Mouse (Mus musculus): ENCODE results near the gene Csnk1g1.

The Csnk1g1 gene

DNA sequence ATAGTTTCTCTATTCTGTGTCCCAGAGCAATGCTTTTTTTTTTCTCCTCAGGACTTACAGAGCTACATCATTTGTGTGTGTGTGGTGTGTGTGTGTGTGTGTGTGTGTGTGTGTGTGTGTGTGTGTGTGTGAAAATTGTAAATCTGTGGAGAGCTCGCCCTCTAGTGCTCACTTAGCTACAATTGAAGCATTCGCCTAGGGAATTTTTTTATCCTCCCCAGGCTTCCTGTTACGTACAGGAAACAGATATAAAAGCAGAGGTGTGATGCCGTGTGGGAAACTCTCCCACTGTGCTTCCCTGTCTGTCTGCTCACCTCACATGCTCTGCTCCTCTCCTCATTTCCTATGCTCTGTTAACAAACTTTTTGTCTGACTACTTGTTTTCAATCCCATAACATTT is 95.7 kb downstream of the Csnk1g1 start:
- DNase-seq, result peak; percentile 23

DNA sequence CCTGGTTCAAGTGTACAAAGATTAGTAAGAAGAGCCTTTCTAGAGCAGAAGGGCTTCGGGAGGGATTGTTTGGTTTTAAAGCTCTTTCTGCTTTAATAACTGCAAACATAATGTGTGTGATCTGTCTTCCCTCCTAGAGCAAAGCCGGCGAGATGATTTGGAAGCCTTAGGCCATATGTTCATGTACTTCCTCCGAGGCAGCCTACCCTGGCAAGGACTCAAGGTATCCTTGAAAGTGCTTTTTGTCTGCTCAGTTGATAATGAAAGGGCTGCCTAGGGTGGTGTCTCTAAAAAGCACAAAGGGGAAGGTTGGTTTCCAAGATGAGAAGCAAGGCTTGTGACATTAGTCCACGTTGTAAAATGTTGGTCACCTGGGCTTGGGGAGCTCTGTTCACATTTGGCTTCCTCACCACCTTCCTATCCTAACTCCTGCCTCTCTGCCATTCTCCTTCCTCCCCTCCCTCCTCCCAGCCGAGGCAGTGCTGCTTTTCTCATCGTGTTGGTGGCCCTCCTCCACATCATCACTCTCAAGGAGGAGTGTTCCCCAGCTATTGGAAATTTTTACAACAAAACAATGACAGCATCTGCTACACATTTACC is 99.0 kb downstream of the Csnk1g1 start:
- no peak for DNase-seq

DNA sequence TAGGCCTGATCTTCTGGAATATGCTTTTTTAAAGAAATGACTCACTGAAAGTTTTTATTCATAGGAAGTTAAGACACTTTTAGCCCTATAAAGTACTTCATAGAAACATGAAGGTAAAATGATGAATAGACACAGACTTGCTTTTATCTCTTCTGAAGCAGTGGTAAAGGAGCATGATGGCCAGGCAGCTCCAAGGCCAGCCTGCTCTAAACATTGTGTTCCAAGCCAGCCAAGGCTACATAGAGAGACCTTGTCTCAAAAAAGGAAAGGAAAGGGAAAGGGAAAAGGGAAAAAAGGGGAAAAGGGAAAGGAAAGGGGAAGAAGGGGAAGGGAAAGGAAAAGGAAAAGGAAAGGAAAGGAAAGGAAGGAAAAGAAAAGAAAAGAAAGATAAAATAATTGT is 111.9 kb downstream of the Csnk1g1 start:
- no peak for DNase-seq

DNA sequence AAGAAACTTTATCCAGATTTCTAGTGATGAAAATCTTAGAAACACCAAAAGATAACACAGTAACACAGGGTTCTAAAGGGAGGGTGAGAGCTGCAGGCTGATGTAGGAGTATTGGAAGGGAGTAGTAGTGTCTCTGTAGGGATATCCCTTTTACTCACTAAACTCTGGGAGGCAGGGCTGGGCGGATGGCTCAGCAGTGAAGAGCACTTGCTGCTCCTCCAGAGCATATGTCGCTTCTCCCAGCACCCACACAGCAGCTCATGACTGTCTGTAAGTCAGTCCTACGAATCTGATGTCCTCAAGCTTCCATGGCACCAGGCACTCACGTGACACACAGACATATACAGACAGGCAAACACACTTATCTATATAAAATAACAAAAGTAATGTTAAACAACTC is 129.4 kb downstream of the Csnk1g1 start:
- DNase-seq, result no peak

DNA sequence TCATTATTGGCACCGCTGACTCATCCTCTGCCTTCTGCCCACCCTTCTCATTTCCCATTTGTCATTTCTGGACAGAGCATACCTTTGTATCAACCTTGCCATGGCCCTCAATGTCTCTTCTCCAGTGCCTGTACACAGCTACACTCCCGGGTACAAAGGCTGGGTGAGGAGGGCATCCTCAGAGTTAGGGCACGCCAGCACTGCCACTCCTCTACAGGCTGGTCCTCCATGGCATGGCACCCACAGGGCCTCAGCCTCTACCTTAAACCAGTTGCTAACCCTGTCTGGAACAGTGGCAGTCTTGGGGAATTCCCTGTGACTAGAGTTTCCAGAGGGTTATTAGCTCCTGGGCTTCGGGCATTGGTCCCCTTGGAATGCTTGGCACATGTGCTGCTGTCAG is 129.9 kb downstream of the Csnk1g1 start:
- no peak for DNase-seq

DNA sequence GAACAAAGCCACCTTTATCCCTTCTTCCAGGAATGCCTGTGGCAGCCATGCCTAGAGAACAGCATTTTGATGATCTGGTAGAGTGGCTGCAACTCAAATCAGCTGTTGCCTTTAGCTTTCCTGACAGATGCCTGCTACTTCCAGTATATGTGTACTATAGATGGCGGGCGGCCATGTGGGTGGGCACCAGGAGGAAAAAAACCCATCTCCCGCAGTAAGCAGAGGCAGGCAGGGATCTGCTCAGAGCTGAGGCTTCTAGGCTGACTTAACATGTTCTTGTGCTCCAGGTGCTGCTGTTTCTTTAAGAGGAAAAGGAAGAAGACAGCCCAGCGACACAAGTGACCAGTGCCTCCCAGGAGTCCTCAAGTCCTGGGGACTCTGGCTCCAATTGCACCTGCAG is 130.6 kb downstream of the Csnk1g1 start:
- DNase-seq, result no peak

DNA sequence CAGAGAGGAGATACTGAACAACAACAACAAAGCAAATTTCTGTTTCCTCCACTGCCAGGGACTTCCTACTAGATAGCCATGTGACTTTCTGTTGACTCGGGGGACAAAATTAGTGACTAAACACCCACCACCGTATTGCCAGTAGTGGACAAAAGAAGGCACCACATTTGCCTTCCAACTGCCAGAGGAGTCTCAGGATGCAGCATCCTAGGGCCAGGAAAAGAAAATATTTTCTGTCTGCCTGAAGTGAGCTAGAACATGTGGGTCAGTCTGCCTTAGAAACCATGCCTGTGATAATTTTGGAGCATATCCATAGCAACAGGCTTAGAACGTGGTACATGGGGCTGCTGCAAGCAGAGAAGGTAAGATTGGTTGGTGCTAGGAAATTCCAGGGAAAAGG is 132.1 kb downstream of the Csnk1g1 start:
- no peak for DNase-seq

DNA sequence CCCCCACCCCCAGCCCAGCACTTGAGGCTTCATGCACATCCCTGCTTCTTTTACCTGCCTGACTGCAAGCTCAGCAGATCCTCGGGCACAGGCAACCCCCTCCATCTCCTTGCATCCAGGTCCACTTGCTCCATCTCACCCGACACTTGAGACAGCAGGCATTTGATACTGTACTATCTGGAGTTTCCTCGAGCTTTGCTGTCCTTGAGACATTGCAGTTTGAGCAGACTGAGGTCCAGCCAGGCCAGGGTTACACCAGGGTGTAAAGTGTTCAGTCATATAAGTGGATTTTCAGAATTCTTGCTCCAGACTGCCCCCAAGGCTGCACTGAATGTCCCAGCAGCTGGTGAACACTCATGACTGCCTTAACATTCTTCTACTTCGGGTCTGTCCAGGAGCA is 133.6 kb downstream of the Csnk1g1 start:
- no peak for DNase-seq

DNA sequence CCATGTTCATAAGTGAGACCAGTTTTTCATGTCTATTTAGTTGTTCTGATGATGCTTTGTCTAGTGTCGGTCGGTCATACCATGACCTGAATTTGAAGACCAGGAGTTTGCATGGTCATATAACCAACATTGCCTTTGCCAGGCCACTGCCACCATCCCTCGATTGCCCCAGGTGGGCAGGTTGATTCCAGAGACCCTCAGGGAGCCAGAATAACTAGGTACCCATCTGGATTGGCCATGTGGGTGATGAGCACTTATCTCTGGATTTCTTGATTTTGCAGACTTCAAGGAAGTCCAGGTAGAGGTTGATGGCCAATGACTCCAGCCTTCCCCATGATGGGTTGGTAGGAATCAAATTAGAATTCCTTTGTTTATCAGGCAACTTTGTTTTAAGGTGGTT is 134.5 kb downstream of the Csnk1g1 start:
- DNase-seq, result no peak

DNA sequence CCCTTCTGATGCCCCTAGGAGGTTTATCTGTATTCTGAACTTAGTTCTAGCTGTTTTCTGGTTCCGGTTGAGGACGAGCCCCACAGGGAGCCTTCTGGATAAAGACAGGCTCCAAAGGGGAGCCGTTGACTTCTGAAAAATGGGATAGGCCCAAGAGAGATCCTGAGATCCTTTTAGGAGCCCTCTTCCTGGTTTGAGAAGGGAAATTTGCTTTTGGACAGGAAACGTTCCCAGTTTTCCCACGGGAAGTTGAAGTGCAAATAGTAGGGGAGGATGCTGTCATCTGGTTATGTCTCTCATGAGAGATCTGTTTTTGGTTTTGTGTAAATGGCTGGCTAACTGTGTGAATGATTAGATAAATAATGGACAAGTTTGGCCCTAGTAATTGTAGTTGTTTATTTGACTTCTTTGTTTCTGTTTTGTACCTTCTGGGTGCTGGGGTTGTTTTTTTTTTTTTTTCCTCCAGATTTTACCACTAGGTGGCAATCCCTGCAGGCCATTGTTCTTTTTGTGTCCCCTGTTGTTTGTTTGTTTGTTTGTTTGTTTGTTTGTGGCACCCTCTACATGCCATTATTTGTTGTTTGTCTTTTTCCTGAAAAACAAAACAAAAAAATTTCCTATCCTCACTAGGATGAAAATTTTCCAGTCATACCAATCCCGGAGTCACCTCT is 141.3 kb downstream of the Csnk1g1 start:
- DNase-seq, result no peak

DNA sequence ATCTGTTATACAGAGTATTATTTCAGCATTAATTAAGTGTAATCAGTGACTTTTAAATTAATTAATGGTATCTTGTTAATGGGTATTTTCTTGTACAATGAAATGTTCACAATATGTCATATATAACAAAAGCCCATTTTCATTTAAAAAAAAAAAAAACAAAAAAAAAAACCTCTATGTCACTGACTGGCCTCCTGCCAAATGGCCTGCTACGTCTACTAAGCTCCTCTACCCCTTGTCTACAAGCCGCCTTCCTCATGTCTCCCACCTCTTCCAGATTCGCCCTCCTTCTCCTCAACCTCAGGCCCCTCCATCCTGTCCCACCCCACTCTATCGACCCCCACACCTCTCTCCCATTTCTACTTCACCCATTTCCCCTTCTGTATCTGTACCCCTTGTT is 142.8 kb downstream of the Csnk1g1 start:
- DNase-seq, result no peak

DNA sequence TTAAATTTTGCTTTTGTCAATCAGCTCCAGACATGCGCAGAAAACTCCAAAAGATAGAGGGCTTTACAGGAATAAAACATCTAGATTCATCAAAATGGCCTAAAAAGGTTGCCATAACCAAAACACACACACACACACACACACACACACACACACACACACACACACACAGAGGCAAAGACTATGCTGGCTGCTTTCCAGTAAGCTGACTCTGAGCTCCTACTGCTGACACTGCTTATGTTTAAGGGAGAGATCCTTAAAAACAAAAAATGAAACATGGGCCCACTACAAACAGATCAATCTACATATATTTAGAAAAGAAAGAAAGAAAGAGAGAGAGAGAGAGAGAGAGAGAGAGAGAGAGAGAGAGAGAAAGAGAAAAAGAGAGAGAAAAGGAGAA is 144.0 kb downstream of the Csnk1g1 start:
- no peak for DNase-seq

DNA sequence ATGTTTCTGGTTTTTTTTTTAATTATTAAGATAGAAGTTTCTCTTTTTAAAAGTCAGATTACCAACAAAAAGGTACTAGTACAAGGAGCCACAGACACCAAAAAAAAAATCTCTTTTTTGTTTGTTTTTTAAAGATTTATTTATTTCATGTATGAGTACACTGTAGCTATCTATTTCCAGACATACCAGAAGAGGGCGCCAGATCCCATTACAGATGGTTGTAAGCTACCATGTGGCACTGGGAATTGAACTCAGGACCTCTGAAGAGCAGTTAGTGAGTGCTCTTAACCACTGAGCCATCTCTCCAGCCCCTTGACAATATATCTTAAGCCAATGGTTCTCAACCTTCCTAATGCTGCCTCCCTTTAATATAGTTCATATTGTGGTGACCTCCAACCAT is 144.9 kb downstream of the Csnk1g1 start:
- no peak for DNase-seq

DNA sequence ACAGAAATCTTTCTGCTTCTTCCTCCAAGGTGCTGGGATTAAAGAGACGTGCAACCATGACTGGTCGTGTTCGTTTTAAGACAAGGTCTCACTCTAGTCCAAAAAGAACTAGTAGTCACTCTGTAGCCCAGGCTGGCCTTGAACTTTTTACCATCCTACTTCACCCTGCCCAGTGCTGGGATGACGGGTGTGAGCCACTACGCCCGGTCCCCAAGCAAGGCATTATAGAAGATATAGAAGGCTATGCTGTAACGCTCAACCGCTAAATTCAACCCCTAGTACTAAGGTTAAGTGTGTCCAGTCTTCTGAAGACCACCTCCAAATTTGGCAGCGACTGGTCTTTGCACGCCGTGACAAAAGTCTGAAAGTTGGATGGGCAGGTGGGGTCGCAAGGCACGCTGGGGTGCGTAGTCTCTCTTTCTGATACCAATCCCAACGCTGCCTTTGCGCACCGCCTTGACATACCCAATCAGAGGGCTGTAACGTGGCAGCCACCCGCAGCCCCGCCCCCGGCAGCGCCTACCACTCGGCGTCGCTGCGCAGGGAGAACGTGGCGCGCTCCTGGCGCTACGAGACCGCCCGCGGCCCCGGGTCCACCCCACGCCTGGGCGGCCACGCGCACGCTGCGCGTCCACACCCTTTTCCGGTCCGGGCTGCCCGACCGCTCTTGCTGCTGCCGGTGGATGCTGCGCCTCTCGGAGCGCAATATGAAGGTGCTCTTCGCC is 151.0 kb downstream of the Csnk1g1 start, which contains the start of gene Ppib:
Gene Ppib (plus strand): TSS at position 640 of the 725 bp plus-strand sequence.
- DNase-seq, result peak; percentile 96

DNA sequence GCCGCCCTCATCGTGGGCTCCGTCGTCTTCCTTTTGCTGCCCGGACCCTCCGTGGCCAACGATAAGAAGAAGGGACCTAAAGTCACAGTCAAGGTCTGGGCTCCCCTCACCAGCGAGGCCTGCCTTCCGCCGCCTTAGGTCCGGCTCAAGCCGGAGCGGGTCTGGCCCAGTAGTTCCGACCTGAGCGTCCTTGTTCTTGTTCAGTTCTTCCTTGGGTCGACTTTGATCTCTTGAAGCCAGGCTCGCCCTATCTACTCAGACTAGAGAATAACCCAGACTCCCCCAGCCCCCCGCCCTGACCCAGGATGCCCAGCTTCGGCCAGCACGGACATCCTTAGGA is 151.6 kb downstream of the Csnk1g1 start:
- DNase-seq, result no peak

DNA sequence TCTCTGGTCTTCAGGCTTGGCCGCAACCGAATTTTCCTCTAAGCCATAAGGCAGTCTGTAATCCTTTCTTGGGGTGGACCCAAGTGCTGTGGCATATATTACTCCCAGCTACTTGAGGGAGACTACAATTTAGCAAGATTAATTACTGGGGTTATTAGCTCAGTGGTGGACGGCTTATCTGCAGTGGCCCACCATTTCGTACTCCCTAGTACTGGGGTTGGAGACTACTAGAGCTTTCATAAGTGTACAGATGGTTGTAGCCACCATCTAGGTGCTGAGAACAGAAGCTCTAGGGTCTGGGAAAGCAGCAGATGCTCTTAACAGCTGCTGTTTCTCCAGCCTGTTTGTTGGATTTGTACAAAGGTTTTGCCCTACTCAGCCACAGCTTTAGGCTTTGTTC is 152.3 kb downstream of the Csnk1g1 start:
- DNase-seq, result no peak

DNA sequence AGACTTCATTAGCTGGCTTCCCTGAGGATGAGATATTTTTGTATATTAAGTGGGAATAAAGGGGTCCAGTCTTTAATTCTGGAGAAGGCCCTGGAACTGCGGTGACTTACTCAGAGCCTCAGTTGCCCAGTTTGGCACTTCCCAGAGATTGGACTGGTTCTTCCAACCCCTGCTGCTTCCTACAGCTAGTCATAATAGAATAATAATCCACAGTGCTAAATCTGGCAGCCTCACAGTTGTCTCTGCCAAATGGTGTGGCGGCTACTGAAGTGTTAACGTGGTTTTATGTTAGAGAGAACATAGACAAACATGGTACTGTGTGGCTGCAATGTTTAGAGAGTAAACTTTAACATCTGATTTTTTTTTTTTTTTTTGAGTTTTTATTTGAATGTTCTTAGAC is 152.9 kb downstream of the Csnk1g1 start:
- no peak for DNase-seq

DNA sequence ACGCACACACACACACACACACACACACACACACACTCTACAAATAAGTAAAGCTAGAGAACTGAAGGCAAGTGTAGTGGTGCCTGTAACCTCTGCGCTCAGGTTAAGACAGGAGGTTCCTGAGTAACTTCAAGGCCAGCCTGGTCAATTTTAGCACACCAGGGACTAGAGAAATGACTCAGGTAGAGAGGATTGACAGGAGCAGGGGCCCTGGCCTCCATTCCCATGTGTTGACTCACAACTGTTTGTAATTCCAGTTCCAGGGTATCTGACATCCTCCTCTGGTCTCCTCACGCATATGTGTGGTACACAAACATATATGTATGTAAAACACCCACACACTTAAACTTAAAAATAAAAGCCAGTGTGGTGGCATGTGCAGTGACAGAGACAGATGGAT is 154.7 kb downstream of the Csnk1g1 start:
- DNase-seq, result no peak

DNA sequence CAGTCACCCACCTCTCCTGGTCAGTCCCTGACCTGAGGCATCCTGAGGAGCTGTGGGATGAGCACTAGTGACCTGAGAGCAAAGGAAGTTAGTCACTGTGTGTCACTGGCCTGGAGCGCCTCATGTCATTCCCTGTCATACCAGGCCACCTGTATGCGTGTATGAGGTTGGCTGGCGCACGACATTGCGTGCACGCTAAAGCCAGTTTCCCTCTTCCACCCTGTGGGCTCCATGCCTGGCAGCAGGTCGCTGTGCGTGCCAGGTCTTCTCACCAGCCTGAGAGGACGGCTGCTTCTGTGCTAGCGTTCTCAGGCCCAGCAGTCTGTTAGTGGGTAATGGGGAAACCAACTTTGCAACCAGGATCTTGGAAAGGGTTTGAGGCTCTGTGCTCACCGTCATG is 155.6 kb downstream of the Csnk1g1 start:
- DNase-seq, result no peak

DNA sequence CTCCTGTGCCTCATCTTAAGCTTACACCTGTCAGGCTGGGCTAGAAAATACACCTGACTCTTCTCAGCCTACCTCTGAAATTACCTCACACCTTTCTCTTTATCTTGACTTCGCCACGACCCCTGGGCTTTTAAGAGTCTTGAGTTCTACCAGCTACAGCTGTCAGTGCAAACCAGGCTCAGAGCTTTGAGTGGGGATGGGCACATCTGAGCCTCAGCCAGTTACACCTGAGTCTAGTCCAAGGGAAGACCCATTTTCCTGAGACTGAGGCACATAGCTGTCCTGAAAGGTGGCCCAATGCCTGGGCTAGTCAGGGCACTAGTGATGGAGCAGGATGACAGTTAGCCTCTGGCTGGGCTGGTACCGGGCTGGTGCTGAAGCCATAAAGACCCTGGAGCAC is 158.1 kb downstream of the Csnk1g1 start:
- no peak for DNase-seq

DNA sequence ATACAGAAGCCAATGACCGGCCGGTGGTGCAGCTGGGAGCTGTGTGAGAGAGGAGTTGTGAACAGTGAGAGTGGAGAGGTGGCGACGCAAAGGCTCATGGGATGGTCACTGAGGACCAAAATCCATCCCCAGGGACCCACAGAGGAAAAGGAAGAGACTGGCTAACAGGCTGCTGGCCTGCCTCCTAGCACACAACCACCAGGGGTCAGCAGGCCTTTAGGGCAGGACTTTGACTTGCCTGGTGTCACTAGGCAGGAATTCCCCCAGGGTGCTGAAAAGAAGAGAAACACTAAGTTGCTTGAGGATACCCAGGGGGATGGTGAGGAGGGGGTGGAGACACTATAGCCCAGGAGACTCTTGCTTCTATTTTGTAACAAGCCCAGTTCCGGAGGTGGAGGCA is 158.8 kb downstream of the Csnk1g1 start:
- no peak for DNase-seq

DNA sequence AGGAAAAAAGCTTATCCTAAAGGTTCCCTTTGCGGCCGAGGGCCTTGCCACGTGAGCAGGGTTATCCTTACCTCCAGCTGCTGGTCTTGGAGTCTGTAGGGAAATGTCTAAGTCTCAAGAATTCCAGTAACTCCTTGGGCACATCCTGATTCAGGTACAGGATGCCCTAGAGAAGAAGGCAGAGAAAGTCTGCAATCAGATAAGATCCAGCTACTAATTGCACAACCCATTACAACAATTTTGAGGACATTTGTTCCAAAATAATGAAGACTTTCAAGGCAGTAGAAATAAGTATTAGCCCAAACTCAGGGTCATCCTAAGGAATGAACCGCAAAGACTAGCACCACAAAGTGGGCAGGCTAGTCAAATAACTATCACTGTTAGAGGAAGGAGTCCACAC is 159.3 kb downstream of the Csnk1g1 start:
- DNase-seq, result no peak

DNA sequence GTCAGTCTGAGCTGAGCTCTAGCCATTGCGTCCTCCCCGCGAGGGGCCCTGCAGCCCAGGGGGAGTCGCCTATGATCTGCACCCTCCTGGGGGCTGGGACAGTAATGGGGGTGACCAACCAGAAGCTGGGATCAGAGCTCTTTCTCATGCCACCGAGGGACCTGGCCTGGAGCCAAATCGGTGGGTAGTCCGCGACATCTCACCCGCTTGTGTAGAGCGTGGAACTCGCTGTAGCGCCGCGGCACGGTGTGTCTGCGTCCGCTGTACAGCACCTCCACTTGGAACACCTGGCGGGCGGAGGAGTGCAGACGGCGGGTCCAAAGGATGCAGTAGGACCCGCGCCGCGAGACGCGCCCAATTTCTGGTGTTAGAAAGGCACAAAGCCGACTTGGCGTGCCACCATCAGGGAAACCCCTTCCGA is 160.3 kb downstream of the Csnk1g1 start:
- no peak for DNase-seq

DNA sequence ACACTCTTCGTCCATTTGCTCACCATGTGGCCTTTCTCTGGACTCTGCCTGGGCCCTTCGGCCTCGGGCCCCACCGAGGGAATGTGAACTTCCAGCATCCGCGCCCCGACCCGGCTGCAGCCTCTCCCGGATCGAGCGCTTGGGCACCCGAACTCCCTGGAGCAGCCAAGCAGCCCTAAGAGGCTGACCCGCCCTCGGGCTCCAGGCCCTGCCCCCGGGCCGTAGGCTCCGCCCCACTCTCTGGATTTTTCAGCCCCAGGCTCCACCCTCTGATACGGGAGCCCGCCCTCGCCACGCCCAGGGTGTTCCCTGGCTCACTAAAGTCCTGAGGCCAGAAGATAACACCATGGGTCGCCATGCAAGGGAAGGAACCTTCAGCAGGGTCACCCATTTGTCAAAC is 160.9 kb downstream of the Csnk1g1 start, which contains the start of gene Snx22:
Gene Snx22 (minus strand): TSS at position 137 of the 400 bp plus-strand sequence.
- peak; percentile 64 for DNase-seq
